Mouse (Mus musculus): ENCODE results near the gene Vps50. TPM values are rescaled to one million over a fixed set of nuclear protein-coding genes. Genes with fewer than 3 reads are reported as not detected.
A peak's percentile ranks its signal among the peaks of the same experiment; 100 is the strongest.
"Not testable (repeated sequence)": the region's sequence is repeated elsewhere in the genome, so short reads cannot be mapped to it uniquely, and the experiment has no call there.

Gene Vps50
- polyA plus RNA-seq, 1 experiment from 2014 or later: 47.7 TPM

DNA sequence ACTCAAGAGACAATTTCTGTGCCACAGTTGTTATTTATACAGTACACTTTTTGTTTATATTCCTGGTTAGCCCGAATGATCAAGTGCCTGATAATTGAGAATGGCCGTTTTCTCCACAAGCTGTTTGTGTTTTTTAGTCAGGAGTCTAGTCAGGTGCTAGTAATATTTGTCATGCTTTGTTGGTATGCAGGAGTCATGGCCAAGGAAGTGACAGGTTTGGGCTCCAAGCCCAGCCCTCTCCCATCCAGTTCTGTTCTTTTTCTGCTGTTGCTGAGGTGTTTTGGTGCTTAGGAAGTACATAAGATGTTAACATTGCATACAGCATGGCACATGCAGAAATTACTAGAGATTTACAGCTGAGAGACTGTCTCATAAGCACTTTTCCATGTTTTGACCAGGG, 41.3 kb downstream of the Vps50 start:
- Histone ChIP-seq H3K4me3 (replicated peaks) (no peak overlapping the region), H3K4me2 (replicated peaks) (no peak overlapping the region), H3K36me3 (0 out of 2 replicates have a peak, but pooled peaks cover 14% of the 10 kb centered on the region), H3K27me3 (no peaks in the 10 kb centered on the region), H3K4me1 (replicated peaks) (no peaks in the 10 kb centered on the region), H3K9ac (replicated peaks) (no peak overlapping the region), H3K27ac (no peak overlapping the region), H3K9me3 (no peaks in the 10 kb centered on the region)
- 84% methylated on average over 2 of the region's 2 CpGs for WGBS
- ATAC-seq: no peak

DNA sequence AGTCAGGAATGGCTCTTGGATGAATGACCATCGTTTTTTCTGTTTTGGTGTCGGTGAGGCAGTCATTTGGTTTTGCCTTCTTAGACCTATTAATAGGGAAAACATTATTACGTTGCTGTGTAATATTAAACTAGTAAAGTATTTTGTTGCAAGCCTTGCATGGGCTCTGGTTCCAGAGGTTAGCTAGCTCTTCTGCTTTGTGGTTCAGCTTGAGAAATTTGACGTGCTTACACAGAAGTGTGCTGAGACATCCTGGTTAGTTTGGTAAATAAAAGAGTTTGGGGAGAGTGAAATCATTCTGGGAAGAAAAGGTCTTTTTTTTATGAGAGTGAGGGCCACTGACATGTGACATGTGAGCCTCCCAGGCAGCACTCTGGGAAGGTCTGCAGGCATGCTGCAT, 45.7 kb downstream of the Vps50 start:
- Histone ChIP-seq H3K4me1 (replicated peaks) (no peaks in the 10 kb centered on the region), H3K27me3 (no peaks in the 10 kb centered on the region), H3K9ac (replicated peaks) (no peak overlapping the region), H3K27ac (no peak overlapping the region; the same call in 1 of the 2 replicates), H3K4me3 (replicated peaks) (no peak overlapping the region), H3K36me3 (peaks cover 11% of the 10 kb centered on the region), H3K9me3 (no peaks in the 10 kb centered on the region), H3K4me2 (replicated peaks) (no peak overlapping the region)
- no peak for ATAC-seq
- 84% methylated on average over 4 of the region's 4 CpGs for WGBS

DNA sequence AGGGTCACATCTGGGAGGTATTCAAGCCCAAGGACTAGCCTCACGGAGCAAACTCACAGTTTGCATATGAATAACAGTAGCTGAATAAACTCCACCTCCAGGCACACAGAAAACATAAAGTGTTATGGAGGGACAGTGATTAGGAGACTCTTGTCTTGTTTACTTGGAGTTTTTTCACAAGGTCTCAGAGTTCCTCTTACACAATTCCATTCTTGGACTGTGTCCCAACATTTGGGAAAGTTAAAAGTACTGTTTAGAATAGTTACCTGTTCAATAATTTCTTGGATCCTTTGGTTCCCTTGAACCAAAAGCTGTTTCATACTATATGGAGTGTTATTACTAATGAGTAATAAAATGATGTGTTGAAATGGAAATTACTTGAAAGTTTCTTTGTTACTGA, 46.8 kb downstream of the Vps50 start:
- Histone ChIP-seq H3K4me3 (replicated peaks) (no peak overlapping the region), H3K4me1 (replicated peaks) (no peaks in the 10 kb centered on the region), H3K27ac (no peak overlapping the region), H3K27me3 (no peaks in the 10 kb centered on the region), H3K4me2 (replicated peaks) (no peak overlapping the region), H3K9me3 (no peaks in the 10 kb centered on the region), H3K36me3 (peaks cover 11% of the 10 kb centered on the region), H3K9ac (replicated peaks) (no peak overlapping the region)
- 24% methylated on average over 1 of the region's 1 CpGs for WGBS
- ATAC-seq: no peak

DNA sequence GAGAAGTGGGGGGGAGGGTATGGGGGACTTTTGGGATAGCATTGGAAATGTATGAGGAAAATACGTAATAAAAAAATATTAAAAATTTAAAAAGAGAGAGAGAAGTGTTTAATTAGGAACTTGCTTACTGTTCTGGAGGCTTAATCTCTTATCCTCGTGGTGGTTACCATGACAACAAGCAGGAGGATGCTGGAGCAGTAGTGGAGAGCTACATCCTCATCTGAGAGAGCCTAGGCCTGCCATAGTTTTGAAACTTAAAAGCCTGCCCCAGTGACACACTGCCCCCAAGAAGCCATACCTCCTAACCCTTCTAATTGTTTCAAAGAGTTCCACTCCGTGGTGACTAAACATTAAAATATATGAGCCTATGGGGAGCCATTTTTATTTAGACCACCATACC, 50.8 kb downstream of the Vps50 start:
- Histone ChIP-seq H3K36me3 (peaks cover 11% of the 10 kb centered on the region), H3K27ac (no peak overlapping the region), H3K27me3 (no peaks in the 10 kb centered on the region), H3K4me1 (replicated peaks) (no peaks in the 10 kb centered on the region), H3K9ac (replicated peaks) (no peak overlapping the region), H3K9me3 (no peaks in the 10 kb centered on the region), H3K4me2 (replicated peaks) (no peak overlapping the region), H3K4me3 (replicated peaks) (no peak overlapping the region)
- 0 out of 2 replicates have a peak, but pooled peaks have one; percentile 40 for ATAC-seq
- WGBS: 59% methylated on average over 3 of the region's 3 CpGs

DNA sequence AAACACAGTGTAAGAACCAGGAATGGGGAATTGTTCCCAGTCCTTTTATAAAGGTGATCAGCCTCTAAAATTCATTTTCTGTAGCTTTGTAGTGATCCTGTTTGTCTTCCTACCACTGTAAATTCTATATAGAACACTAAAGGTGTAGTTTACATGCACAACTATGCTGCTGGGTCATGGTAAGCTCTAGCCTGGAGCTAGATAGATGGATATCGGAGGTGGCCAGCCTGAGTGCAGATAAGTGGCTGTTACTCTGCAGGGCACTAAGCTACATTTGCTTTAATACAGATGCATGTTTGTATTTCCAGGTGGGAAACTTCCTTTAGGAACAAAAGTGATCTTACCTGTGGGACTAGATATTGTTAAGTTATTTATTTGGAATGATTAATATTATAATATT, 51.8 kb downstream of the Vps50 start:
- Histone ChIP-seq H3K9ac (replicated peaks) (no peak overlapping the region), H3K27ac (no peak overlapping the region), H3K4me1 (replicated peaks) (no peaks in the 10 kb centered on the region), H3K4me3 (replicated peaks) (no peak overlapping the region), H3K36me3 (peaks cover 11% of the 10 kb centered on the region), H3K27me3 (no peaks in the 10 kb centered on the region), H3K9me3 (no peaks in the 10 kb centered on the region), H3K4me2 (replicated peaks) (no peak overlapping the region)
- WGBS: 82% methylated on average over 1 of the region's 1 CpGs
- ATAC-seq: no peak

DNA sequence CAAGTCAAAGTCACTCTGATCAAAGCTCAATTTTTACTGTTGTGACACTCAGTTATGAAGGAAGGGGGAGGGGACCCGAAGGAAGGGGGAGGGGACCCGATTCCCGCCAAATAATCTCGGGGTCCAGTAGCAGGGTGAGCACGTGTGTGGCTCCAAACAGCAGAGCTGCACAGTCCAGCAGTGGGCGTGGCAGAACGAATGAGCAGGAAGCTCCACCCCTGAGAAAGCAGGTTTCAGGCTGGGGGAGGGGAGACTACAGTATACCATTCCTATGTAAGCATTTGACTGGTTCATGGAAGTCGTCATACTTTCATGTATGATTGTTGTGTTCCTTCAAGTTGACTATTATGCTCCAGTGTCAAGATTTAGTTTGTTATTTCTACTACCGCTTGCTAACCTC, 54.5 kb downstream of the Vps50 start:
- H3K27me3 ChIP-seq; ATAC-seq; H3K4me2 ChIP-seq (replicated peaks); H3K27ac ChIP-seq; H3K9me3 ChIP-seq; H3K4me1 ChIP-seq (replicated peaks); H3K36me3 ChIP-seq; H3K4me3 ChIP-seq (replicated peaks); H3K9ac ChIP-seq (replicated peaks): not testable (repeated sequence)
- WGBS: 91% methylated on average over 9 of the region's 9 CpGs

DNA sequence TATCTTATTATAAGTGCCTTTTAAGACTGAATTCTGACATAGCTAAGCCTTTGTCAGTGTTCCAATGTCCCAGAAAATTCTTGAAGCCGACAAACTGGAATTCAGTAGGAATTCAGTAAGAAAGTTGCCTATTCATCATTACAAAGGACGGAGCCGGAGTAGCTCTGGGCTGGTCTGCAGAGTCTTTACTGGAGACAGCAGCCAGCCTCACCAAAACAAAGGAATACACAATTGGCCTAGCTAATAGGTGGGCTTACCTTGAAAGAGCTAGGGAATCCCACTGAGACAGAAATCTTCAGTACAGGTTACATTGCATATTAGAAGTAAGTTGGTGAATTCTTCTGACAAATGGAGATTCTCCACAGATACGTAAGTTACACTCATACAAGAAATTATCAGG, 59.0 kb downstream of the Vps50 start:
- Histone ChIP-seq H3K27me3 (no peaks in the 10 kb centered on the region), H3K4me1 (replicated peaks) (no peaks in the 10 kb centered on the region), H3K36me3 (peaks cover 5% of the 10 kb centered on the region), H3K9ac (replicated peaks) (no peak overlapping the region), H3K4me3 (replicated peaks) (no peak overlapping the region), H3K4me2 (replicated peaks) (no peak overlapping the region), H3K27ac (no peak overlapping the region), H3K9me3 (no peaks in the 10 kb centered on the region)
- no peak for ATAC-seq
- 80% methylated on average over 4 of the region's 4 CpGs for WGBS

DNA sequence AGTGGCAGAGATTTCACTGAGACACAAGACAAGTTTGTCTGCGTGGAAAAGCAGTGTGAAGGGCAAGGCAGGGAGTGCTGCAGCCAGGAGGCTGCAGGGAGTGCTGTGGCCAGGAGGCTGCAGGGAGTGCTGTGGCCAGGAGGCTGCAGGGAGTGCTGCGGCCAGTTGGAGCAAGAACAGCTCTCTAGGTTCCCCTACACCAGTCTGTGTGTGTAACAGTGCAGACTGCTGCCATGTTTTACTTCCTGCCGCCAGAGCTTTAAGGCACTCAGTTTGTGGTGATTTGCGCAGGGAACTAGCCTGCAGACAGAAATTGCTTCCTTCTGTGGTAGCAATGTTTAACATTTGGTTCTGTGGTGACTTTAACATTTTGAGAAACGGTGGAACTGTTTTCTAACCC, 61.8 kb downstream of the Vps50 start:
- WGBS: 73% methylated on average over 5 of the region's 5 CpGs
- Histone ChIP-seq H3K27ac (no peak overlapping the region), H3K4me3 (replicated peaks) (no peak overlapping the region), H3K27me3 (no peaks in the 10 kb centered on the region), H3K9ac (replicated peaks) (no peak overlapping the region), H3K36me3 (peaks cover 6% of the 10 kb centered on the region), H3K4me2 (replicated peaks) (no peak overlapping the region), H3K4me1 (replicated peaks) (no peaks in the 10 kb centered on the region), H3K9me3 (no peaks in the 10 kb centered on the region)
- ATAC-seq: no peak

DNA sequence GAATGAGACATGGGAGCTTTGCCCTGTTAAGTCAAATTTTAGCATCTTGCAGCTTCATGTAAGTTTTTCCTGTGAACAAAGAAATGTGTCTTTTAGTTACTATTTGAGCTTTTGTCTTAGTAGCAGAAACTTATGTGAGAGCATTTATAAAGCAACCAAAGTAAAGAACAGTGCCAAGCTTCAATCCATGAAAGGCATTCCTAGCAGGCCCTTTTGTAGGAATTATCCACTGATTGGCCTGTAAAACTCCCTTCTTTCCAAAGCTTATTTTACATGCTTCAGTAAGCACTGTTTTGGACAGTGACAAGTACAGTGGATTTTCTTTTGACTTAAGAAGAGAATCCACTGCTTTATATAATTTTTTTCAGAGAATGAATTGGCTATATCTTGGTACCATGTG, 64.1 kb downstream of the Vps50 start:
- no peak overlapping the region for H3K4me3 ChIP-seq (replicated peaks)
- no peaks in the 10 kb centered on the region for H3K4me1 ChIP-seq (replicated peaks)
- no peaks in the 10 kb centered on the region for H3K27me3 ChIP-seq
- H3K9me3 ChIP-seq: no peaks in the 10 kb centered on the region
- no peak for ATAC-seq
- peaks cover 19% of the 10 kb centered on the region for H3K36me3 ChIP-seq
- H3K4me2 ChIP-seq (replicated peaks): no peak overlapping the region
- H3K9ac ChIP-seq (replicated peaks): no peak overlapping the region
- no peak overlapping the region for H3K27ac ChIP-seq

DNA sequence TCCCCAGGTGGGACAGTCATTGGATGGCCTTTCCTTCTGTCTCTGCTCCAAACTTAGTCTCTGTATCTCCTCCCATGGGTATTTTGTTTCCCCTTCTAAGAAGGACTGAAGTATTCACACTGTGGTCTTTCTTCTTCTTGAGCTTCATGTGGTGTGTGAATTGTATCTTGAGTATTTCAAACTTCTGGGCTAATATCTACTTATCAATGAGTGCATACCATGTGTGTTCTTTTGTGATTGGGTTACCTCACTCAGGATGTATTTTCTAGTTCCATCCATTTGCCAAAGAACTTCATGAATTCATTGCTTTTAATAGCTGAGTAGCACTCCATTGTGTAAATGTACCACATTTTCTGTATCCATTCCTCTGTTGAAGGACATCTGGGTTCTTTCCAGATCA, 65.9 kb downstream of the Vps50 start:
- not testable (repeated sequence) for H3K9me3 ChIP-seq; H3K9ac ChIP-seq (replicated peaks); H3K4me3 ChIP-seq (replicated peaks); H3K4me1 ChIP-seq (replicated peaks); H3K4me2 ChIP-seq (replicated peaks); H3K27me3 ChIP-seq; H3K27ac ChIP-seq; ATAC-seq
- peaks cover 19% of the 10 kb centered on the region for H3K36me3 ChIP-seq

DNA sequence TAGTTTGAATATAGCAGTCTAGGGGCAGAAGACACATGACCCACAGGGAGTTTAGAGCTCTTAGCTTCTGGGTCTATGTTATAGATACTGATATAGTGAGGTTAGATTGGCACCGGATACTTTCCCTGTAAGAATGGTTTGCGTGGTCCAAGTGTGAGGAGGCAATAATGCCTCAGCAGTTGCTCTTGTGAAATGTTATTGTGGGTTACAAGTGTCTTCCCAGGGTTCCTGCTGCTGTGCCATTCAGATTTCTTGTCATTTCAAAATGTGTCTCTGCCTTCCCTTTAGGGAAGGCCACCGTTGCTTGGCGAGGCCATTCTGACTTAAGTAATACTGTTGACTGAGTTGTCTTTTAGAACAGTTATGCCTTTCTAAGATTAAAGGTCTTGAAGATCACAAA, 66.8 kb downstream of the Vps50 start:
- Histone ChIP-seq H3K36me3 (peaks cover 19% of the 10 kb centered on the region), H3K4me2 (replicated peaks) (no peak overlapping the region), H3K27me3 (no peaks in the 10 kb centered on the region), H3K27ac (no peak overlapping the region), H3K9ac (replicated peaks) (no peak overlapping the region), H3K9me3 (no peaks in the 10 kb centered on the region), H3K4me1 (replicated peaks) (no peaks in the 10 kb centered on the region), H3K4me3 (replicated peaks) (no peak overlapping the region)
- ATAC-seq: no peak
- WGBS: 92% methylated on average over 4 of the region's 4 CpGs

DNA sequence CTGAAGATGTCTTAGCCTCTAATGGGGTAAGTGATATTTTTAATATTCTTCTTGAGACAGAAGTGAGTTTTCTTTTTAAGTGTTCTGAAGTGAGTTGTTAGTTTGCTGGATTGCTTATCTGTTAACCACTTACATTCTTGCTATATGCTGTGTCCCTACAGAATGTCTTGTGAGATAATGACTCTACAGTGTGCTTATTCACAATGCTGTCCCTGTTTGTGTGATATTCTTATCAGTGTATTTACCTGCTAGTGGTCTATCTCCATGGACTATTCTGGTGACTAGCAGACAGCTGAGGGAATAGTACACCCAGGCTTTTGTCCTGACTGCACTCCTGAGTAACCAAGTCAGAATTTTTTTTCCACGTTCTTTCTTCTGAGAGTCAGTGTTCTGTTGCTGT, 67.5 kb downstream of the Vps50 start:
- H3K4me1 ChIP-seq (replicated peaks): no peaks in the 10 kb centered on the region
- 91% methylated on average over 1 of the region's 1 CpGs for WGBS

DNA sequence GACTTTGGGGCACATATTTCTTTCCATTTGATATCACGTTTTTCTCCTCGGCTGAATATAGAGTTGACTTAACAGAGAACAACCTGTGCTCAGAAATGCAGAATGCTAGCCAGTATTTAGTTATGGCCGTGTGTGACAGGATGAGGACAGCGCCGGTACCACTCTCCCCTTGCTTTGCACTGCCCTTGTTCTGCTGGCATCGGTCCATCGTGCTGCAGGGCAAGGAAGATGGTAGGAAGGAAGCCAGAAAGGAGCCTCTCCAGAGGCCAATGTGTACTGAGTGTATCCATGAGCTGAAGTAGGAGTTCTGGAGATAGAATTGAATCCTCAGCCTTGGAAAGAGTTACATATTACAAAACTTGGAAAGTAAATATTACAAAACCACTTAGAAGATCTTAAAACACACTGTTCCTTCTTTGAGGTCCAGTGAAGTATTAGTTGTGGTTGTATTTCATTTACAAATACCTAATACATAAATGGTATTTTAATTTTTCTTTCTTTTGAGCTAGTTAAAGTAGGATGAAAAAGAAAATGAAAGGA, 69.0 kb downstream of the Vps50 start:
- ATAC-seq: no peak
- peaks cover 27% of the 10 kb centered on the region for H3K36me3 ChIP-seq
- WGBS: 94% methylated on average over 7 of the region's 7 CpGs

More for the DNA sequence above, 67.5 kb downstream of the Vps50 start:
- H3K27ac ChIP-seq: no peak overlapping the region
- H3K9me3 ChIP-seq: no peaks in the 10 kb centered on the region
- H3K9ac ChIP-seq (replicated peaks): no peak overlapping the region
- H3K4me3 ChIP-seq (replicated peaks): no peak overlapping the region
- no peaks in the 10 kb centered on the region for H3K27me3 ChIP-seq
- no peak overlapping the region for H3K4me2 ChIP-seq (replicated peaks)
- ATAC-seq: no peak
- peaks cover 19% of the 10 kb centered on the region for H3K36me3 ChIP-seq

More for the DNA sequence above, 69.0 kb downstream of the Vps50 start:
- Histone ChIP-seq H3K9ac (replicated peaks) (no peak overlapping the region), H3K27ac (no peak overlapping the region), H3K4me3 (replicated peaks) (no peak overlapping the region), H3K4me2 (replicated peaks) (no peak overlapping the region), H3K4me1 (replicated peaks) (no peaks in the 10 kb centered on the region), H3K9me3 (no peaks in the 10 kb centered on the region), H3K27me3 (no peaks in the 10 kb centered on the region)

All from midbrain, embryonic 13.5 days (tissue).